Mouse (Mus musculus) erythroblast, embryonic 14.5 days (primary cell): Measurements from ENCODE around the gene Gapvd1.

Experiments
- GATA1 ChIP-seq: IDR thresholded peaks from 2 replicates; pipeline ENCODE4 v1.6.1; 2012; ENCODE audit warnings: low read length, inconsistent platforms, mixed read lengths
- TAL1 ChIP-seq: IDR thresholded peaks from 3 replicates; pipeline ENCODE4 v1.6.1; 2012; ENCODE audit warnings: low read length, inconsistent platforms, mixed read lengths

DNA sequence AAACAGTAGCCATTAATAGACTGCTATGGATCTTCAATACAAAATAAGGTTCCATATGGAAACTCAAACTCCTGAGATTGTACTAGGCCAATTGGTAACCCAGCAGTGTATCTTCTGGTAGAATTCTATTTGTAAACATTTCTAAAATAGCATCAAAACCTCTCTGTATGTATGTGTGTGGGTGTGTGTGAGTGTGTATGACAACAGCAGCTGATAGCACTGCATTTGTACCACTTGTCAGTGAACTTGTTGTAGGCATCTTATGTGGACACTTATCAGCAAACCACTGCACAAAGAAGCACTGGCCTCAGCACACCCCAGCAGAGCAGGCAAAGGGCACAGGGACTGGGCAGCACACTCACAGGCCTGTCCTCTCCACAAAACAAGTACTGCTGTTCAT is 58.4 kb downstream of the Gapvd1 start:
- TF ChIP-seq GATA1 (no peak), TAL1 (no peak)
